Mouse (Mus musculus): ENCODE results near the gene Tmem11. TPM values are rescaled to one million over a fixed set of nuclear protein-coding genes. Genes with fewer than 3 reads are reported as not detected.
A peak's percentile ranks its signal among the peaks of the same experiment; 100 is the strongest.
"Not testable (repeated sequence)": the region's sequence is repeated elsewhere in the genome, so short reads cannot be mapped to it uniquely, and the experiment has no call there.

Gene Tmem11
- total RNA-seq, 2 experiments from 2014 or later = 47.8 to 55.9 TPM

DNA sequence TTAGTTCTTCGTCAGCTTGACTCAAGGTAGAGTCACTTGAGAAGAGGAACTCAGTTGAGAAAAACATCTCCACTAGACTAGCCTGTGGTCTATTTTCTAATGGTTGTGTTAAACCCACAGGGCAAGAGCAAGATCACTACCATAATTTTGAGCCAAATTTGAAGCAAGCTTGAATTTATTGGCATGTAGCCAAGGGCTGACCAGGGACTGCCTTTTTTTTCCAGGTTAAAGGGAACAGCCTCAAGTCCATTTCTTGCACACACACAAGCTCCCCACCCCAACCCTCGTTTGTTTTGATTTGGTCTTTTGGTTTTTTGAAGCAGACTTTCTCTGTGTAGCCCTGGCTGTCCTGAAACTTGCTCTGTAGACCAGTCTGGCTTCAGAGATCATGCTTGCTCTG lies 10.8 kb upstream of the Tmem11 start:
- DNase-seq (ENCODE audit: low spot score in 2 of 2) = no peak

- DNase-seq (ENCODE audit: low spot score in 2 of 2) = not testable (repeated sequence)
These were observed 7.9 kb upstream of the Tmem11 start for GRCm38 (mm10) chr11:60886986-60887385.

GRCm38 (mm10) chr11:60882386-60882785 lies 3.3 kb upstream of the Tmem11 start:
- DNase-seq (ENCODE audit: low spot score in 2 of 2) = no peak

DNA sequence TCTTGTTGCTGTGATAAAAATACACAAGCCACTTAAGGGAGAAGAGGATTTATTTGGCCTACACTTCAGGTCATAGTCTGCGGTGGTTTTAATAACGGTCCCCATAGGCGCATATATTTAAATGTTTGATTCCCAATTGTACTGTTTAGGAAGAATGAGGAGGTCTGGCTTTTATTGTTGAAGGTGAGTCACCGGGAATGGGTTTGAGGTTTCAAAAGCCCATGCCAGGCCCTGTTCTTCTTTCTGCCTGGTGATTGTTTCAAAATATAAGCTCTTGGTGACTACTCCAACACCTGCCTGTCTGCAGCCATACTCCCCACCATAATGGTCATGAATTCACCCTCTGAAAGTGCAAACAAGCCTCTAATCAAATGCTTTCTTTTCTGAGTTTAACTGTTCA lies 1.5 kb upstream of the Tmem11 start:
- no peak for DNase-seq (ENCODE audit: low spot score in 2 of 2)

- DNase-seq (ENCODE audit: low spot score in 2 of 2) = peak in 1 of 2 experiments; percentile 39
These were observed 351 bp upstream of the Tmem11 start for GRCm38 (mm10) chr11:60879423-60879822.

DNA sequence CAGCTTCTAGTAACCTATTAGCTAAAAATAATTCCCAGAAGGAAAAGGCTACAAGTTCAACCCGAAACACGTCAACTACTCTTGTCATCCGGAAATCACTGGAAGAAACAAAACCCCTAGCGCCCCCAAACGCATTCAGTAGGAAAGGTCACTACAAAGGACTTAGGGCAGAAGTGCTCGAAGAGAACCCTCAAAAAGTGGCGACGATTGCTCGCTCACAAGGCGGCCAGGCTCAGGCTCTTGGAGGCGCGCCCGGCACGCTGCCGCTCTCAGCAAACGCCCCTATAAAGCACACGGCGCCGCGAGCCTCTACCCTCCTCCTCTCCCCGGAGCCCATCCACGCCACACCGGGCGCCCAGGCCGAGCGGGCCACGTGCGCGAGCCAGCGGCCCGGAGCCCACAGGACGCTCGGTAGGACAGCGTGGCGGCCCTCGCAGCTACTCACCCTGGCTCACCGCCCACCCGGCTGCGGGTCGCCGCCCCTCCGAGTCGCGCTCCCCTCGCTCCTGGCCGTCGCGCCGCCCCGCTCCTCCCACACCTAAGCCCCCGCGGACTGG lies 938 bp downstream of the Tmem11 start:
- DNase-seq (ENCODE audit: low spot score in 2 of 2) = no peak

DNA sequence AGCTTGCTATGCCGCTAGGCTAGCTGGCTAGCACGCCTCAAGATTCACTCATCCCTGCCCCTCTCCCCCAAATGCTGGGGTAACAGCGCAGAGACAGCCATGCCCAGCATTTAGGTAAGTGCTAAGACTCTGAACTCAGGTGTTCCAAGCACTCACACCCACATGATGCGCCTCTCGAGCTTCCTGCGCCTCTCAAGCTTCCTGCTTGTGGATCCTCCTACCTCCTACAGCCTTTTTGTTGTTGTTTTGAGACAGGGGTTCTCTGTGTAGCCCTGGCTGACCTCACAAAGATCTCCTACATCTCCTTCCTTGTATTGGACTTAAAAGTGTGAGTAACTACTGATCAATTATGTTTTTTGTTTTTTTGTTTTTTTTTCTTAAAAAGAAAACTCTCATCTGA lies 6.0 kb downstream of the Tmem11 start:
- DNase-seq (ENCODE audit: low spot score in 2 of 2) = no peak

DNA sequence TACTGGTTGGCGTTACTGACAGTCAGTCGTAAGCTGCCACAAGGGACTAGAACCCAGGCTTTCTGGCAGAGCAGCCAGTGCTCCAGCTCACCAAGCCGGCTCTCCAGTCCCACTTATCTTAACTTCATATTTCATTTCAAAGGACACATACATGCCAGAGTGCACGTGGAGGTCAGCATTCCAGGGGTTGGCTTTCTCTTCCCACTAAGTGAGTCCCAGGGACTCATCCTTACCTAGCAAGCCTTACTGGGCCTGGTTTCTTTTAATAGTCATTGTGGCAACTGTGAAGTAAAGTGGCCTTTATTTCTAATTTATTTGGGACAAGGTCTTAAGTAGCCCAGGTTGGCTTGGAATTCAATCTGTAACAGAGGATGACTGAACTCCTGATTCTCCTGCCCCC lies 7.7 kb downstream of the Tmem11 start:
- no peak for DNase-seq (ENCODE audit: low spot score in 2 of 2)

GRCm38 (mm10) chr11:60869471-60869870 lies 9.6 kb downstream of the Tmem11 start:
- DNase-seq (ENCODE audit: low spot score in 2 of 2) = not testable (repeated sequence)

GRCm38 (mm10) chr11:60867904-60868303 lies 11.2 kb downstream of the Tmem11 start:
- no peak for DNase-seq (ENCODE audit: low spot score in 2 of 2)

- no peak for DNase-seq (ENCODE audit: low spot score in 2 of 2)
These were observed 11.6 kb downstream of the Tmem11 start for GRCm38 (mm10) chr11:60867456-60867855.

GRCm38 (mm10) chr11:60866021-60866420 lies 13.1 kb downstream of the Tmem11 start:
- no peak for DNase-seq (ENCODE audit: low spot score in 2 of 2)

DNA sequence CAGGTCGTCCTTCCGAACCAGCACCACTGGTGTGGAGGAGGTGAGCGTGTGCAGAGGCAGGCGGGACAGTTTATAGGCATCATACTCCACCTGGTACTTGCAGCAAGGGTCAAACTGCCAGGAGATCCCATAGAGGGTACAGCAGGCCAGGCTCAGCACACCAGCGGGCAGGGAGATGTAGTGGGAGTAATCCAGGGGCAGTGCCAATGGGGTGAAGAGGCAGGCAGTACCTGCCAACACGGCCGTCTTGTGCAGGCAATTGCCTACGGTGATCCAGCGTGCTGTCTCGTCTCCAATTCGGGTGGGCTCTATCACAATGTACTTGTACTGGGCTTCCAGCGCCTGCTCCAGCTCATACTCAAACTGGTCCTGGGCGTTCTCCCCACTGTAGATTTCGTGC lies 14.2 kb downstream of the Tmem11 start:
- no peak for DNase-seq (ENCODE audit: low spot score in 2 of 2)

GRCm38 (mm10) chr11:60864166-60864565 lies 14.9 kb downstream of the Tmem11 start:
- no peak for DNase-seq (ENCODE audit: low spot score in 2 of 2)

DNA sequence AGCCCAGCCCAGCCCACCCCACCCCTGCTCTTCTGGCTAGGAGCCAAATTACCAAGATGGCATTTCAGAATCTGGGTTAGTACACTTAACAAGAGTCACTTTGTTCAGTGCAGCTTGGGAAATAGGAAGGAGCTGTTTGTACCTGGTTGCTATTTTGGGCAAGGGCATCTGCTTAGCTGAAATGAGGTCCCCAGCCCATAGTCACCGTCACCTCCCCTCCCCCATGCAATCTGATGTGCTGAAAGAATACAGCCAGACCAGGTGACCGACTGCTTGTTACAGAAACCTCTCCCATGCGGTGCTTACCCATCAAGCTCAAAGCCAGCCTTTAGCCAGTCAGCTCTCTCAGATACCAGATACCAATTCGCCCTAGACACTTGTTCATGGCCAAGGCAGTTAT lies 15.9 kb downstream of the Tmem11 start:
- no peak for DNase-seq (ENCODE audit: low spot score in 2 of 2)

- DNase-seq (ENCODE audit: low spot score in 2 of 2) = no peak
These were observed 17.1 kb downstream of the Tmem11 start for GRCm38 (mm10) chr11:60861993-60862392.

- DNase-seq (ENCODE audit: low spot score in 2 of 2) = no peak
These were observed 22.5 kb downstream of the Tmem11 start for GRCm38 (mm10) chr11:60856587-60856986.

DNA sequence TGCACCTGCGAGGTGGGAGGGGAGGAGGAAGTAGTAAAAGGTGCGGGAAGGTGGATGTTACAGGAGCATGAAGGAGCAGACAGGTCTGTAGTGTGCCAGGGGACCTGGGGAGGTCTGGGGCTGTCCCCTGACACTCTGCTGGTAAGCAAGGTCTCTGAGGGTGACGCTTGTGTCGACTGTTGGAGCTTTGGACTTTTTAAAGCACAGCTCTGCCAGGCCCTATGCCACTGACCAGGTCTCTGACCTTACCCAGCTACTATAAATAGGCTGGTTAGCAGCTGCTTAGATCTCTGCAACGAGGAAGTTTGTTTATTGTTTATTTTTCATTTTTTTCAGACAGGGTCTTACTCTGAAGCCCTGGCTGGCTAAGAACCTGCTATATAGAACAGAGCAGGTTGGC lies 33.7 kb downstream of the Tmem11 start:
- DNase-seq (ENCODE audit: low spot score in 2 of 2) = no peak

DNA sequence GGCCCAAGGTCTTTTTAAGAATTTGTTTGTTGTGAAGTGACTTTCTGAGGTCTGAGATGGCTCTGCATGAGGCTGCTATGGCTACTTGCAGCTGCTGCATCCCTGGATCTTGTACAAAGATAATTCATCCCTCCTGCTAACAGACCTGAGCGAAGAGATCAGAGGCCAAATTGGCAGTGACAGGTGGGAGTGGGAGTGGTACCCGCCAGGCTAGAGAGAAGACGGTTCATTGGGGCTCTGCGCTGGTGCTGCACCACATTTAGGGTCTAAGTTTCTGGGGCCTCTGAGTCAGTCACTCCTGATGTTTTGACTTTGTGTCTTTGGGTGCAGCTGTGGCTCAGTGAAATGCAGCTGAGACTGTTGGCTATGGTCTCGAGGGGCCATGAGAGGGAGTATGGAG lies 35.7 kb downstream of the Tmem11 start:
- no peak for DNase-seq (ENCODE audit: low spot score in 2 of 2)

- DNase-seq (ENCODE audit: low spot score in 2 of 2) = no peak
These were observed 37.4 kb downstream of the Tmem11 start for GRCm38 (mm10) chr11:60841467-60842200.

- no peak for DNase-seq (ENCODE audit: low spot score in 2 of 2)
These were observed 41.2 kb downstream of the Tmem11 start for GRCm38 (mm10) chr11:60837644-60838406.

DNA sequence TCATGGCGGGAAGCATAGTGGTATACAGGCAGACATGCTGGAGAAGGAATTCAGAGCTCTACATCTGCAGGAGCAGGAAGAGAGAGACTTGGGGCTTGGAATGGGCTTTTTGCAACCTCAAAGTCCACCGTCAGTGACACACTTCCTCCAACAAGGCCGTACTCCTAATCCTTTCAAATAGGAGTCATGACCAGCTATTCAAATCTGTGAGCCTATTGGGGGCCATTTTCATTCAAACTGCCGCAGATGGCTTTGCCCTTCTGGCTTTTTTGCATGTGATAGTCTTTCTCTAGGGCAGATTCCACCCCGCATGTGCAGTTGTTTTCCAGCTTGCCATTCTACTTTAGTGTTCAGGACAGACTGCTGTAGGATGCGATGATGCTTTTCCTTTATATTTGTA lies 42.2 kb downstream of the Tmem11 start:
- no peak for DNase-seq (ENCODE audit: low spot score in 2 of 2)

Measured in adrenal gland, adult 18-20 months (tissue).